Mouse (Mus musculus): ENCODE data around the gene Tmem121b.

- no peak for TF ChIP-seq POLR2A (IDR thresholded peaks at IDR 0.05; ENCODE audit: insufficient read length, low read depth)
- peak; percentile 21 for TF ChIP-seq USF1 (IDR thresholded peaks at IDR 0.05; ENCODE audit: low read depth)
- no peak for TF ChIP-seq MAX (IDR thresholded peaks at IDR 0.05; ENCODE audit: low read depth)
- no peak for TF ChIP-seq MYOG (IDR thresholded peaks at IDR 0.05; ENCODE audit: control insufficient read depth in 1 of 3, insufficient read depth in 1 of 3, insufficient read length in 2 of 3, low read depth in 2 of 3)
- no peak for TF ChIP-seq TCF12 (IDR thresholded peaks at IDR 0.05; ENCODE audit: insufficient read depth, poor library complexity, severe bottlenecking)
- no peak for TF ChIP-seq POLR2AphosphoS2 (IDR thresholded peaks at IDR 0.05; ENCODE audit: insufficient read length, low read depth)
- no peak for TF ChIP-seq E2F4 (IDR thresholded peaks at IDR 0.05; ENCODE audit: insufficient read depth)
- no peak for TF ChIP-seq MYOD1 (IDR thresholded peaks at IDR 0.05; ENCODE audit: control insufficient read depth in 1 of 3, insufficient read length in 2 of 3, low read depth in 2 of 3)
- TF ChIP-seq REST (IDR thresholded peaks at IDR 0.05; ENCODE audit: insufficient read depth, insufficient read length), result no peak
- no peak for TF ChIP-seq TCF3 (IDR thresholded peaks at IDR 0.05; ENCODE audit: insufficient read length, low read depth)
Observed at GRCm38 (mm10) chr6:120463884-120464283, 29.7 kb downstream of the Tmem121b start.

All from myocyte (in vitro differentiated cells).